Mouse (Mus musculus): ENCODE measurements around the gene Abl2.

DNA sequence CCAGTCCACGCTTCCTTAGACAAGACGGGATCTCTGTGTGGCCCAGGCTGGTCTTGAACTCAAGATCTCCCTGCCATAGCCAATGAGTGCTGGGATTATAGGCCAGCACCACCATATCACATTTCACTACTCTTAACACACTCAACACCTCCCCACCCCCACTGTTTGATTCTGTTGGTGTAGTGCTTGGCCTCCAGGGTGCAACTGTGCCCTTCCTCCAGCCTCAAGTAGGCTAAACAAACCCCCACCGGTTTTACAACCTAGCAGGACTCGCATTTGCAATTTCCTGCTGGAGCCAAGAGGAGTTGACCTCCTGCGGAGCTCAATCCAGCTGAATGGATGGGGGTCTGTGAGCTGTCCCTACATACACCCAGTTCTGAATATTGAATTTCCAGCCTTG is 110.0 kb downstream of the Abl2 start:
- no peak for TF ChIP-seq HCFC1 (IDR thresholded peaks at IDR 0.05; ENCODE audit: borderline replicate concordance, insufficient read depth, low read length)
- no peak for TF ChIP-seq ZC3H11A (IDR thresholded peaks at IDR 0.05; ENCODE audit: borderline replicate concordance, low read depth, low read length)
- peak; percentile 50; the same call in 1 of the 2 replicates for TF ChIP-seq CHD2 (IDR thresholded peaks at IDR 0.05; ENCODE audit: low read depth, low read length)
- no peak for TF ChIP-seq MAFK (IDR thresholded peaks at IDR 0.05; ENCODE audit: insufficient read depth, low read depth, low read length)
